Mouse (Mus musculus) liver, embryonic 14.5 days (tissue): ENCODE data around the gene Esx1. TPM values are rescaled to one million over a fixed set of nuclear protein-coding genes. Genes with fewer than 3 reads are reported as not detected.

ENCODE experiments used
- ATAC-seq: fragments of 200-750 bp; cut with Nextera tagmentation; 2 replicates; pipeline ENCODE4 v1.8.0; 2017; ENCODE audit warnings: moderate number of reproducible peaks, mild to moderate bottlenecking, moderate library complexity; ENCODE audit not compliant: insufficient read depth
- DNase-seq, 3 experiments: peaks; one replicate each; pipeline ENCODE4 v3.0.0-alpha.2; 2012 to 2013; ENCODE audit warnings: low read depth in 3 of 3, low spot score in 3 of 3
- H3K27ac ChIP-seq: fragments of 300-500 bp; sonication (generic); 2 replicates; pipeline ENCODE4 v1.5.1; 2014; ENCODE audit warnings: moderate library complexity, mild to moderate bottlenecking, control low read depth, inconsistent platforms
- H3K27me3 ChIP-seq: fragments of 300-500 bp; sonication (generic); 2 replicates; pipeline ENCODE4 v1.6.1; 2014; ENCODE audit warnings: mild to moderate bottlenecking, low read length, moderate library complexity; ENCODE audit not compliant: control insufficient read depth, insufficient read depth
- H3K36me3 ChIP-seq: fragments of 300-500 bp; sonication (generic); replicated peaks from 2 replicates; pipeline ENCODE4 v1.6.1; 2014; ENCODE audit warnings: low read depth; ENCODE audit not compliant: control insufficient read depth, insufficient read depth
- H3K4me1 ChIP-seq, 2 experiments: fragments of 200-500 bp in 1 of 2; fragments of 300-500 bp in 1 of 2; sonication (generic) in 1 of 2; replicated peaks; 2 replicates each; pipeline ENCODE4 v1.6.1; 2012 to 2014; ENCODE audit warnings: antibody characterized with exemption in 1 of 2, inconsistent platforms in 1 of 2, low read length in 1 of 2; ENCODE audit not compliant: control insufficient read depth in 2 of 2, insufficient read depth in 2 of 2
- H3K4me2 ChIP-seq: fragments of 300-500 bp; sonication (generic); 2 replicates; pipeline ENCODE4 v1.6.1; 2014; ENCODE audit warnings: low read depth, mild to moderate bottlenecking, control low read depth, moderate library complexity
- H3K4me3 ChIP-seq, 2 experiments: fragments of 200-500 bp in 1 of 2; fragments of 300-500 bp in 1 of 2; sonication (generic) in 1 of 2; 2 replicates each; pipeline ENCODE4 v1.5.1; 2012 to 2014; ENCODE audit warnings: low read depth in 2 of 2, low read length in 2 of 2, mild to moderate bottlenecking in 2 of 2, control low read depth in 1 of 2, inconsistent platforms in 1 of 2, moderate library complexity in 1 of 2; ENCODE audit not compliant: insufficient read depth in 1 of 2
- H3K9ac ChIP-seq: fragments of 300-500 bp; sonication (generic); replicated peaks from 2 replicates; pipeline ENCODE4 v1.6.1; 2014; ENCODE audit warnings: mild to moderate bottlenecking, control low read depth, moderate library complexity
- H3K9me3 ChIP-seq: fragments of 300-500 bp; sonication (generic); 2 replicates; pipeline ENCODE4 v1.6.1; 2016; ENCODE audit warnings: low read length, mixed read lengths; ENCODE audit not compliant: control insufficient read depth
- CTCF ChIP-seq: IDR thresholded peaks from 2 replicates; pipeline ENCODE4 v1.5.1; 2016; ENCODE audit warnings: antibody characterized with exemption, low read depth, control low read depth
- EP300 ChIP-seq: IDR thresholded peaks from 2 replicates; pipeline ENCODE4 v1.6.1; 2016; ENCODE audit warnings: antibody characterized with exemption, low read depth
- WGBS: fragments of 180-500 bp; shearing (Covaris S2); extraction: QIAGEN DNeasy Blood & Tissue Kit; methylation state at CpG from one replicate; pipeline ENCODE4 v1.1.7; 2014; ENCODE audit not compliant: insufficient replicate concordance; 5-methylcytosine and 5-hydroxymethylcytosine counted together
- polyA plus RNA-seq, 2 experiments: library from polyadenylated mRNA; depleted of rRNA in 1 of 2; stranded (reverse) in 1 of 2; unstranded in 1 of 2; fragments of >200 nt; fragmentation: Nextera tagmentation in 1 of 2; extraction: Ambion mirVana in 1 of 2; gene quantifications; 2 replicates each; pipeline versions ENCODE4 v1.2.1 to v1.2.3; 2012 to 2014

Esx1 gene
- polyA plus RNA-seq, 2 experiments = not detected

DNA sequence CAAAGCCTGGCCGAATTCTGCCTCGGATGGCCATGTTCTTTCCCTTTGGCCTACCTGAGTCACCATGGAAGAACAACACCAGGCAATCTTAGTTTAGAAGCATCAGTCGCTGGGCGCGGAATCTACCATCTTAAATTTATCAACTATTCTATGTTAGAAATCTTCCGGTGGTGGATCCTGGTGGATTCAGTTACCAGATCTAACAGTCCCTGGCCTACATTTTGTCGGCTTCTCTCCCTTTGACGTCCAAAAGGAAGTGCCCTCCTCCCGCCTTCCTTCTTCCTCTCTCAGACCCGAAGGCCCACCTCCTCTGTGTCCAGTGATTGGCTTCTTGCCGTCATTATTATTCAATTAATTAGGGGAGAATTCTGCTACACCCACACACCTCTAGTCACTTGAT, 27.2 kb upstream of the Esx1 start:
- Histone ChIP-seq H3K4me3 (no peak overlapping the region), H3K36me3 (no peaks in the 10 kb centered on the region), H3K27ac (no peak overlapping the region), H3K27me3 (no peaks in the 10 kb centered on the region), H3K9ac (no peak overlapping the region), H3K9me3 (no peaks in the 10 kb centered on the region), H3K4me1 (no peaks in the 10 kb centered on the region), H3K4me2 (no peak overlapping the region)
- TF ChIP-seq CTCF (no peak), EP300 (no peak)
- DNase-seq (no peak), ATAC-seq (no peak)
- 72% methylated on average over 11 of the region's 11 CpGs for WGBS

- DNase-seq (no peak), ATAC-seq (no peak)
- WGBS = 30% methylated on average over 4 of the region's 4 CpGs
- Histone ChIP-seq H3K36me3 (no peaks in the 10 kb centered on the region), H3K27me3 (no peaks in the 10 kb centered on the region), H3K4me2 (no peak overlapping the region), H3K9ac (no peak overlapping the region), H3K9me3 (no peaks in the 10 kb centered on the region), H3K4me3 (no peak overlapping the region), H3K27ac (no peak overlapping the region), H3K4me1 (no peaks in the 10 kb centered on the region)
- TF ChIP-seq CTCF (peak; percentile 24; the same call in 1 of the 2 replicates), EP300 (no peak)
These were observed 22.8 kb upstream of the Esx1 start for GRCm38 (mm10) chrX:137144674-137145073.

DNA sequence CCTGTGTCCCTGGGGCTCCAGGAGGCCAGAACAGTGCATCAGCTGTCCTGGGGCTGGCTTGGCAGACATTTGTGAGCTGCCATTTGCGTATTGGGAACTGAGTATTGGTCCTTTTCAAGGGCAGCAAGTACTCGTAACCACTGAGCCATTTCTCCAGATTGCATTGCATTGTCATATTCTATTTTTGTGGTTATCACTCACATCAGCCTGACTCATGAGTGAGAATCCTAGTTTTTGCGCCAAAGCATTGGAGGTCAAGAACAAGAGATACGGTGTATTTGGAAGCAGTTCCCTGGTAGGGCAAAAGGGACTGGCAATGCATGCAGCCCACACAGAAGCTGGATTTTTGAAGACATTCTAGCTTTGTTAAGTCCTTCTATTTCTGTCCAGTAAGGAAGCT, 21.8 kb upstream of the Esx1 start:
- H3K4me3 ChIP-seq = no peak overlapping the region
- H3K27me3 ChIP-seq = no peaks in the 10 kb centered on the region
- H3K27ac ChIP-seq = no peak overlapping the region
- no peak overlapping the region for H3K4me2 ChIP-seq
- H3K9ac ChIP-seq = no peak overlapping the region
- H3K4me1 ChIP-seq = no peaks in the 10 kb centered on the region
- TF ChIP-seq EP300 (no peak), CTCF (no peak)
- no peak for DNase-seq
- ATAC-seq = no peak
- no peaks in the 10 kb centered on the region for H3K9me3 ChIP-seq
- 66% methylated on average over 4 of the region's 4 CpGs for WGBS
- H3K36me3 ChIP-seq = no peaks in the 10 kb centered on the region

DNA sequence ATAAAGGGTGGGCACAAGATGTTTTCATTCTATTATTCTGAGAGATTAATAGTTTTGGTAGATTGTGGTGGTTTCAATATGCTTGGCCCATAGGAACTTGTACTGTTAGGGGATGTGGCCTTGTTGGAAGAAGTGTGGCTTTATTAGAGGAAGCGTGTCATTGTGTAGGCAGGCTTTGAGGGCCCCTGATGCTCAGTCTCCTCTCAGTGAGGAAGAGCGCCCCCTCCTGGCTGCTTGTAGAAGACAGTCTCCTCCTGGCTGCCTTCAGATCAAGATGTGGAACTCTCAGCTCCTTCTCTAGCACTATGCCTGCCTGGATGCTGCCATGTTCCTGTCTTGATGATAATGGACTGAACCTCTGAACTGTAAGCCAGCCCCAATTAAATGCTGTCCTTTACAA, 20.7 kb upstream of the Esx1 start:
- H3K4me1 ChIP-seq = no peaks in the 10 kb centered on the region
- no peaks in the 10 kb centered on the region for H3K27me3 ChIP-seq
- H3K9ac ChIP-seq = no peak overlapping the region
- TF ChIP-seq CTCF (peak; percentile 56), EP300 (no peak)
- no peaks in the 10 kb centered on the region for H3K36me3 ChIP-seq
- H3K4me2 ChIP-seq = no peak overlapping the region
- H3K27ac ChIP-seq = no peak overlapping the region
- WGBS = 28% methylated on average over 2 of the region's 2 CpGs
- no peaks in the 10 kb centered on the region for H3K9me3 ChIP-seq
- DNase-seq = no peak
- no peak for ATAC-seq
- no peak overlapping the region for H3K4me3 ChIP-seq

GRCm38 (mm10) chrX:137141669-137142068, 19.8 kb upstream of the Esx1 start:
- H3K4me2 ChIP-seq = no peak overlapping the region
- DNase-seq (peak; percentile 10 to 26 (median 20)), ATAC-seq (no peak)
- H3K4me1 ChIP-seq = no peaks in the 10 kb centered on the region
- no peaks in the 10 kb centered on the region for H3K9me3 ChIP-seq
- no peak overlapping the region for H3K27ac ChIP-seq
- TF ChIP-seq EP300 (no peak), CTCF (peak; percentile 71)
- H3K4me3 ChIP-seq = no peak overlapping the region
- H3K27me3 ChIP-seq = no peaks in the 10 kb centered on the region
- no peak overlapping the region for H3K9ac ChIP-seq
- WGBS = 10% methylated on average over 6 of the region's 6 CpGs
- H3K36me3 ChIP-seq = no peaks in the 10 kb centered on the region
